Mouse (Mus musculus) testis, adult 2 months (tissue): ENCODE results near the gene Magi1.

Experiments used
- CTCF ChIP-seq: fragments of 200-500 bp; IDR thresholded peaks from 2 replicates; pipeline ENCODE4 v1.5.1; 2012; ENCODE audit warnings: low read depth, mild to moderate bottlenecking, inconsistent platforms, low read length, moderate library complexity; ENCODE audit not compliant: control insufficient read depth, insufficient read depth, insufficient replicate concordance
- POLR2A ChIP-seq: fragments of 200-500 bp; IDR thresholded peaks from 2 replicates; pipeline ENCODE4 v1.6.1; 2012; ENCODE audit warnings: low read depth, mild to moderate bottlenecking, inconsistent platforms, low read length, moderate library complexity; ENCODE audit not compliant: control insufficient read depth

DNA sequence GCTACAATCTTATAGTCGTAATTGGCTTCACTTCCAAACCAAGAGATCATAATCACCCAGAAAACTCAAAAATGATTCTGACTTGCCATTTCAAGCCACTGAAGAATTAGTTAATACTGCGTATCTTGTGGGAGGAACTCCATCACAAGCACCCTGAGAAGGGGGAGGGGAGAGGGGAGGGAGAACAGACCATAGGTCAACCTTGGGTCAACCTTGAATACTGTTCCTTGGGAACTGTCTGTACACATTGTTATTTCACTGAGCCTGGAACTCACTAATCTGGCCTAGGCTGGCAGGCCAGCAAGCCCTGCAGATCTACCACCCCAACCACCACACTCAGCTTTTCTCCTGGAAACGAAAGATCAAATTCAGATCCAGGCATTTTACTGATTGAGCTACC lies 106.2 kb downstream of the Magi1 start:
- TF ChIP-seq POLR2A (no peak), CTCF (no peak)
